Mouse (Mus musculus) liver, adult 2 months (tissue): ENCODE results near the gene Arhgap10. TPM values are rescaled to one million over a fixed set of nuclear protein-coding genes. Genes with fewer than 3 reads are reported as not detected.

ENCODE experiments used
- DNase-seq: peaks from one replicate; pipeline ENCODE4 v3.0.0-alpha.2; 2011; ENCODE audit warnings: low read depth, low spot score; ENCODE audit errors: extremely low read depth
- H3K27ac ChIP-seq: fragments of 200-500 bp; replicated peaks from 2 replicates; pipeline ENCODE4 v1.5.1; 2012; ENCODE audit warnings: low read depth, mild to moderate bottlenecking, control low read depth, inconsistent platforms, low read length; ENCODE audit not compliant: insufficient read depth
- H3K27me3 ChIP-seq: fragments of 200-500 bp; 2 replicates; pipeline ENCODE4 v1.6.1; 2012; ENCODE audit warnings: mild to moderate bottlenecking, moderate library complexity, low read length, inconsistent platforms; ENCODE audit not compliant: control insufficient read depth, insufficient read depth
- H3K36me3 ChIP-seq: fragments of 200-500 bp; 2 replicates; pipeline ENCODE4 v1.6.1; 2012; ENCODE audit warnings: low read length, inconsistent platforms; ENCODE audit not compliant: control insufficient read depth, insufficient read depth
- H3K4me1 ChIP-seq: fragments of 200-500 bp; 2 replicates; pipeline ENCODE4 v1.6.1; 2011; ENCODE audit warnings: low read length; ENCODE audit not compliant: control insufficient read depth, insufficient read depth
- H3K4me3 ChIP-seq: fragments of 200-500 bp; 2 replicates; pipeline ENCODE4 v1.5.1; 2011; ENCODE audit warnings: low read depth, mild to moderate bottlenecking, control low read depth, low read length, moderate library complexity; ENCODE audit not compliant: insufficient read depth
- H3K79me2 ChIP-seq: fragments of 200-500 bp; 2 replicates; pipeline ENCODE4 v1.6.1; 2012; ENCODE audit warnings: inconsistent platforms, mild to moderate bottlenecking, low read length, moderate library complexity; ENCODE audit not compliant: control insufficient read depth, insufficient read depth
- H3K9ac ChIP-seq: fragments of 200-500 bp; 2 replicates; pipeline ENCODE4 v1.6.1; 2012; ENCODE audit warnings: low read depth, mild to moderate bottlenecking, control low read depth, inconsistent platforms, low read length
- CTCF ChIP-seq: fragments of 200-500 bp; IDR thresholded peaks from 2 replicates; pipeline ENCODE4 v1.5.1; 2011; ENCODE audit warnings: low read depth, low read length, control low read depth
- POLR2A ChIP-seq: fragments of 200-500 bp; IDR thresholded peaks from 2 replicates; pipeline ENCODE4 v1.6.1; 2011; ENCODE audit warnings: low read length, control low read depth; ENCODE audit not compliant: insufficient read depth; ENCODE audit errors: extremely low read depth
- WGBS: fragments of 180-500 bp; shearing (Covaris S2); methylation state at CpG from one replicate; pipeline ENCODE4 v1.1.7; 2018; 5-methylcytosine and 5-hydroxymethylcytosine counted together
- polyA plus RNA-seq: library from polyadenylated mRNA; depleted of rRNA; stranded (reverse); fragments of >200 nt; gene quantifications from 2 replicates; pipeline ENCODE4 v1.2.3, GENCODE M21; 2012
- total RNA-seq: library from RNA; depleted of rRNA; stranded (reverse); fragments of >200 nt; gene quantifications from 2 replicates; pipeline ENCODE4 v1.2.3, GENCODE M21; 2014

The Arhgap10 gene
- total and polyA plus RNA-seq, 2 experiments, result 0.88 to 1.8 TPM

DNA sequence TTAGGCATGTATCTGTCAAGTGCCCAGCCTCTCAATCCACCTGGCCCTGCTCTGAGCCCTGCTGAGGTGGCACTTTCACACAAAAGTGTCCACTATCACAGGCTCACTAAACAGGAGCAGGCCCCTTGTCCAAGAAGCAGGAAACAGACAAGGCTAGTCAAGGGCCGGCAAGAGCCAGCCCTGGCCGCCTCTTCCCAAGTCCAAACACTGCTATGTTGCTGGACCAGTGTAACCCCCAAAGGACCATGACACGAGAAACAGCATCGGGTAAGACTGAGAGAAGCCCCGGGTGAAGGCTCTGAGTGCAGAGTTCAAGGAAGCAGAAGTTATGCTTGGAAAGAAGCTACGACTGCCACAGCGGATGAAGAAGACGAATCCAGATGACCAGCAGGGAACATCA is 16.6 kb downstream of the Arhgap10 start:
- 75% methylated on average over 8 of the region's 8 CpGs for WGBS
- TF ChIP-seq CTCF (no peak), POLR2A (no peak)
- Histone ChIP-seq H3K4me1 (no peaks in the 10 kb centered on the region), H3K27me3 (no peaks in the 10 kb centered on the region), H3K4me3 (no peak overlapping the region), H3K27ac (no peak overlapping the region), H3K9ac (no peak overlapping the region), H3K36me3 (no peaks in the 10 kb centered on the region), H3K79me2 (no peaks in the 10 kb centered on the region)
- DNase-seq, result no peak

DNA sequence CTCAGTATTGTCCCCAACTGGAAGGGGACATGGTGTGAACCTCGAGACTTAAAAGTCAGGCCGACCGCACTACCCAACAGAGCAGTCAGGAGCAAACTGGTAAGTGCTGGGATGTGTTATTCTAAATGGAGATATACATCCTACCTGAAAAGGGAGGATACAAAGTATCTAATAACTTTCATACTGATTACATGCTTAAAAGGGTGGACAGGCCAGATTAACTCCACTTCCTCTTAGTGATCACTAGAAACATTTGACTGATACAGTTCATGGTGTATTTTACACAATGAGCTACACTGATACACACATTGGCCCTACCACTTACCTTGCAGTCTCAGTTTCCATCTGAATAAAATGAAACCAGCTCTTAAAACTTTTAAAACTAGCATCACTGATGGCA is 17.5 kb downstream of the Arhgap10 start:
- DNase-seq, result no peak
- no peaks in the 10 kb centered on the region for H3K27me3 ChIP-seq
- WGBS, result 95% methylated on average over 3 of the region's 3 CpGs
- H3K36me3 ChIP-seq, result no peaks in the 10 kb centered on the region
- no peaks in the 10 kb centered on the region for H3K4me1 ChIP-seq
- H3K27ac ChIP-seq, result no peak overlapping the region
- H3K9ac ChIP-seq, result no peak overlapping the region
- no peaks in the 10 kb centered on the region for H3K79me2 ChIP-seq
- no peak for TF ChIP-seq CTCF
- TF ChIP-seq POLR2A, result no peak
- H3K4me3 ChIP-seq, result no peak overlapping the region

DNA sequence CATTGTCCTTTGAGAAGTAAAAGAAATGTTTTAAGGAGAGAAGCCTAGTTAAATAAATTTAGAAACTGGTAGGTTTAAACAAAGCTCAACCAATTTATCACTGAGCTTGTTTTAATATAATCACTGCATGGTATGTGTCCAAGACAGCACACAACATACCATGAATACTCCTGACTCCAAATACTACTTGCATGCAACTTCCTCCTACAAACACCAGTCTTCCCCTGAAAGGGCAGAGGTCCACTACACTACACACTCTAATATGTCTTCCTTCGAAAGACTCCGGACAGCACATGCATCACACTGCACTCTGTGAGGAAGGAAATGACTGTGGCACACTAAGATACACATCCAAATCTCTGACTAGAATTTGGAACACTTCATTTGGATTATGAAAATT is 20.3 kb downstream of the Arhgap10 start:
- Histone ChIP-seq H3K79me2 (no peaks in the 10 kb centered on the region), H3K36me3 (no peaks in the 10 kb centered on the region), H3K27ac (no peak overlapping the region), H3K4me3 (no peak overlapping the region), H3K9ac (no peak overlapping the region), H3K4me1 (peaks cover 2% of the 10 kb centered on the region; the same call in 1 of the 2 replicates), H3K27me3 (no peaks in the 10 kb centered on the region)
- TF ChIP-seq POLR2A (no peak), CTCF (no peak)
- DNase-seq, result no peak
- WGBS, result 69% methylated on average over 2 of the region's 2 CpGs

DNA sequence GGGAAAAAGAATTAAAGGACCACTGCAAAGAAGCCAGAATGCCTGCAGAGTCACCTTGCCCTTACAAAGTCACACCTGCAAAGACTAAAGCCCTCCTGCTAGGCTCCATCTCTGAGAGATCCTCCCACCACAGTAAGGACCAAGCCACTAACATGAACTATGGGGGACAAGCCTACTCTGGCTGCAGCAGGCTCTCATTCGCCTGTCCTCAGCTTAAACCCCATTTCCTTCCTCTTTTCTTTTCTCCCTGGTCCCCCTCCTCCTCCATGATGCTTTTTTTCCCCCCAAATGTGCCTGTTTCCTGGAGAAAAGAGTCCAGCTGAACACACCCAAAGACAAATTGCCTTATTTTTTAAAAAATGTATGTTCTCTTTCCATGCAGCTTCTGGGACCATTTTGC is 21.5 kb downstream of the Arhgap10 start:
- DNase-seq, result no peak
- Histone ChIP-seq H3K4me1 (peaks cover 2% of the 10 kb centered on the region; the same call in 1 of the 2 replicates), H3K4me3 (no peak overlapping the region), H3K9ac (no peak overlapping the region), H3K27ac (no peak overlapping the region), H3K79me2 (no peaks in the 10 kb centered on the region), H3K36me3 (no peaks in the 10 kb centered on the region), H3K27me3 (no peaks in the 10 kb centered on the region)
- TF ChIP-seq POLR2A (no peak), CTCF (no peak)
- 74% methylated on average over 1 of the region's 1 CpGs for WGBS

DNA sequence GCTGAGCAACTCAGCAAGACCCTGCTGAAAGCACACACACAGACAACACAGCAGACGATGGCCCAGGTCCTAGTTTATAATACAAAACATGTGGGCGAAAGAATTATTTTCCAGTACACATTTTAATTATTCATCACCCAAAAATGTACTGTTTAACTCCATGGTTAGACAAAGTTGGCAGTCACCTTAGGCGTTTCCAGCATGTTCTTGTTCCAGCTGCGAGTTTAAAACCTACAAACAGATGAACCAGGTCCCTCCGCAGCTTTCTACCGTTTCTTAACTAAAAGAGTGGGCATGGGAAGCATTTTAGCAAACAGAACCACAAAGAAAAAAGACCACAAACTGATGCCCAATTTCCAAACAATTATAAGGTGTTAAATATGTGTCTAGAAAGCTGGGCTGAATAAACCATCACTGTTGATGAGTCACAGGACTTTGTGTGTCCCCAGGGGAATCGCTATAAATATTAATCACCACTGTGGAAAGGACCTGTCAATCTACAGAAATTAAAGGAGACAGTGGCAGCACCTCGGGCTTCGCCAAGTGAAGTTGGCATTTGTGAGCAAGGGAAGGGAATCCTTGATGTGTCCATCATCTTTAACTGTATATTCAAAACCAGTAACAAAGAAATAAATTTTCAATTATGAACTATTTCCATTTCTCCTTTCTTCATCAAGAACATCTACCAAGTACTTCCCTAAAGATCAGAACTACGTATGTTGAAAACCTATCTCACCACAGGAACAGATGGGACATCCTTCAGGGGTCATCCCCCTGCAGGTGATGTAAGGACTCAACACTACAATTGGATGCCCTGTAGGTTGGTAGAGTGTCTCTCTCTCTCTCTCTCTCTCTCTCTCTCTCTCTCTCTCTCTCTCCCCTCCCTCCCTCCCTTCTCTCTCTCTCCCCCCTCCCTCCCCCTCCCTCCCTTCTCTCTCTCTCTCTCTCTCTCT is 23.1 kb downstream of the Arhgap10 start:
- no peak for DNase-seq
- Histone ChIP-seq H3K79me2 (no peaks in the 10 kb centered on the region), H3K27me3 (no peaks in the 10 kb centered on the region), H3K36me3 (no peaks in the 10 kb centered on the region), H3K4me1 (peaks cover 2% of the 10 kb centered on the region; the same call in 1 of the 2 replicates), H3K4me3 (no peak overlapping the region), H3K9ac (no peak overlapping the region), H3K27ac (no peak overlapping the region)
- 92% methylated on average over 10 of the region's 10 CpGs for WGBS
- no peak for TF ChIP-seq CTCF
- no peak for TF ChIP-seq POLR2A
